Mouse (Mus musculus) testis, adult 2 months (tissue): ENCODE data around the gene A830031A19Rik.

Source experiments
- CTCF ChIP-seq: fragments of 200-500 bp; IDR thresholded peaks from 2 replicates; pipeline ENCODE4 v1.5.1; 2012; ENCODE audit warnings: low read depth, mild to moderate bottlenecking, inconsistent platforms, low read length, moderate library complexity; ENCODE audit not compliant: control insufficient read depth, insufficient read depth, insufficient replicate concordance
- POLR2A ChIP-seq: fragments of 200-500 bp; IDR thresholded peaks from 2 replicates; pipeline ENCODE4 v1.6.1; 2012; ENCODE audit warnings: low read depth, mild to moderate bottlenecking, inconsistent platforms, low read length, moderate library complexity; ENCODE audit not compliant: control insufficient read depth

DNA sequence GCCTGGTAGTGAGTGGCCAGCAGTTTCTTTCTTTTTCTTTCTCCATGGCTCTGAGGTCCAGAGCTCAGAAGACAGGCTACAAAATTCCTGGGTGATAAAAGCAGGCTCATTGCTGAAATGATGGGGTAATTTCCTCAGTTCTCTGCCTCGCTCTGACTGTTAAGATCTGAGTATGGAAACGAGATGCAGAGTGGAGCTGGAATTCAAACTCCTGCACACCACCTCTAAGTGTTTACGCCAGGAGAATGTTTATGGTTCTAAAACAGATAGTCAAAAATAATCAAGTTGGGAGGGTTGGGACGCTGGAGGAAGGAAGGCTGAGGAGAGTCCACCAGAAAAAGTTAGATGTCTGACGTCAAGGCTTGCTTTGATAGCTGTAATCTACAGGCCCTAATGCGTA, 10.6 kb downstream of the A830031A19Rik start:
- TF ChIP-seq POLR2A, result no peak
- no peak for TF ChIP-seq CTCF
